Mouse (Mus musculus) retina, postnatal 1 day (tissue): ENCODE data around the gene Fxyd5.
A peak's percentile ranks its signal among the peaks of the same experiment; 100 is the strongest.

Experiments used
- DNase-seq: peaks from one replicate; pipeline ENCODE4 v3.0.0-alpha.2; 2012

Gene Fxyd5

GRCm38 (mm10) chr7:31042431-31042910 is at the start of gene Fxyd5:
Gene Fxyd5 (minus strand): TSS chr7:31042481.
- no peak for DNase-seq

- no peak for DNase-seq
These were observed 47.4 kb upstream of the Fxyd5 start for GRCm38 (mm10) chr7:31089721-31090120.

GRCm38 (mm10) chr7:31088206-31088605 is 45.9 kb upstream of the Fxyd5 start:
- no peak for DNase-seq

GRCm38 (mm10) chr7:31087262-31087661 is 45.0 kb upstream of the Fxyd5 start:
- DNase-seq, result no peak

GRCm38 (mm10) chr7:31086175-31086755 is 44.0 kb upstream of the Fxyd5 start:
- no peak for DNase-seq

GRCm38 (mm10) chr7:31085171-31085570 is 42.9 kb upstream of the Fxyd5 start:
- DNase-seq, result peak; percentile 86

- DNase-seq, result no peak
These were observed 41.9 kb upstream of the Fxyd5 start for GRCm38 (mm10) chr7:31084140-31084539.

- peak; percentile 78 for DNase-seq
These were observed 40.7 kb upstream of the Fxyd5 start for GRCm38 (mm10) chr7:31082831-31083588.

- no peak for DNase-seq
These were observed 39.8 kb upstream of the Fxyd5 start for GRCm38 (mm10) chr7:31082106-31082505.

- DNase-seq, result no peak
These were observed 38.8 kb upstream of the Fxyd5 start for GRCm38 (mm10) chr7:31081106-31081505.

- DNase-seq, result peak; percentile 85
These were observed 38.3 kb upstream of the Fxyd5 start for GRCm38 (mm10) chr7:31080611-31081010.

GRCm38 (mm10) chr7:31079670-31080069 is 37.4 kb upstream of the Fxyd5 start:
- DNase-seq, result no peak

- DNase-seq, result peak; percentile 93
These were observed 35.7 kb upstream of the Fxyd5 start for GRCm38 (mm10) chr7:31077885-31078445.

- DNase-seq, result peak; percentile 96
These were observed 35.2 kb upstream of the Fxyd5 start for GRCm38 (mm10) chr7:31077470-31077869.

- DNase-seq, result no peak
These were observed 34.2 kb upstream of the Fxyd5 start, which contains the start of gene Fxyd3 for GRCm38 (mm10) chr7:31076492-31076891. Gene Fxyd3 (minus strand): TSS chr7:31076704.

GRCm38 (mm10) chr7:31074713-31075069 is 32.4 kb upstream of the Fxyd5 start:
- DNase-seq, result no peak

GRCm38 (mm10) chr7:31074061-31074712 is 31.9 kb upstream of the Fxyd5 start:
- DNase-seq, result peak; percentile 56

GRCm38 (mm10) chr7:31073546-31073945 is 31.3 kb upstream of the Fxyd5 start:
- no peak for DNase-seq

GRCm38 (mm10) chr7:31072326-31072725 is 30.0 kb upstream of the Fxyd5 start:
- DNase-seq, result no peak

GRCm38 (mm10) chr7:31070324-31070723 is 28.0 kb upstream of the Fxyd5 start:
- DNase-seq, result no peak

- no peak for DNase-seq
These were observed 27.2 kb upstream of the Fxyd5 start for GRCm38 (mm10) chr7:31069491-31069890.

GRCm38 (mm10) chr7:31067836-31068235 is 25.6 kb upstream of the Fxyd5 start:
- peak; percentile 56 for DNase-seq

- no peak for DNase-seq
These were observed 20.8 kb upstream of the Fxyd5 start for GRCm38 (mm10) chr7:31063074-31063560.
